Mouse (Mus musculus) bone marrow, adult 2 months (tissue): ENCODE measurements around the gene Tmem109.

ENCODE experiments used
- CTCF ChIP-seq: fragments of 200-500 bp; IDR thresholded peaks from 2 replicates; pipeline ENCODE4 v1.5.1; 2011; ENCODE audit warnings: low read length, control low read depth; ENCODE audit not compliant: control insufficient read depth, insufficient read depth
- POLR2A ChIP-seq: fragments of 200-500 bp; IDR thresholded peaks from 2 replicates; pipeline ENCODE4 v1.6.1; 2011; ENCODE audit warnings: low read depth, mild to moderate bottlenecking, control low read depth, low read length, borderline replicate concordance; ENCODE audit not compliant: control insufficient read depth

DNA sequence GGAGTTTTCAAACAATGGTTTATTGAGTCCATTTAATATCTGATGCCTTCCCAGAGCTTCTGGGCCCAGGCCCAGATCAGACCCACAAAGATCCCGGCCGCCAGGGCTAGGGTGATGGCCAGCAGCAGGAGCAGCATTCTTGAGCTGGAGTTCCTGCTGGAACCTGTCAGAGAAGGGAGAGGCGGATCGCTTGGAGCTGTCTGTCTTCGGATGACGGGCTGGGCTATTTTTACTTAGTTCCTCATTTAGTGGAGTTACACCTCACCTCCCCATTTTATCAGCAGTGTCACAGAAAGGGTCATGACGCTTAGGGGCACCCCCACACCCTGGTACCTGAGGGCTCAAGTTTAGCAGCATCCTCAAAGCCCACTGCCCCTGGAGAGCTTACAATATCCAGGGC lies 32.5 kb upstream of the Tmem109 start:
- no peak for TF ChIP-seq POLR2A
- no peak for TF ChIP-seq CTCF
